Mouse (Mus musculus): ENCODE data around the gene Scamp2.

- TF ChIP-seq CTCF (IDR thresholded peaks at IDR 0.05; ENCODE audit: low read depth) (no peak), EP300 (IDR thresholded peaks at IDR 0.05; ENCODE audit: low read depth) (no peak)
Measured at GRCm38 (mm10) chr9:57565741-57566221, 5.0 kb downstream of the Scamp2 start.

All from liver, embryonic 14.5 days (tissue).